Mouse (Mus musculus): ENCODE measurements at regions not wholly inside any gene's neighbourhood (a gene's known extent, or its start where the extent isn't known, plus 50 kb on each side); places are given as distances from the start of the nearest gene placed in this dataset.

DNA sequence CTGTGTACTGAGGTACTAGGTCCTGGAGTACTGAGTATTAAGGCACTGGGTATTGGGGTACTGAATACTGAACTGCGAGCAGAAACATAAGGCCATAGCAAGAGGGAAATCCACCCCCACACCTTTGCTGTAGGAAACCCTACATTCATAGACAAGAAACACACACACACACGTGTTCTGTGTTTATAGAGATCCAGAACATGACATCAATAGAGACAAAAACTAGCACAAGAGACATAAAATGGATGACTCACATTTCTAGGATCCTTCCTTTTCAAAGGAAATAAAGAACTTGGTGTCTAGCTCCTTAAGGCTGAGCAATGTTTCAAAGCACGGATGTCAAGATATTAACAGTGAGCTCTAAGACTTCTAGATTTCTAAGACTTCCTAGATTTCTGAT, 49.9 kb upstream of the Nepro start:
- ChIA-PET POLR2A (no interaction called here), CTCF (interaction anchor here (1.9 kb wide), 1 partner anchor 10 kb away, joined by 4 read pairs; no protein-coding TSS in a partner anchor)
- in situ Hi-C loops (cut with MboI; ENCODE audit: low pct_unique_long_range_greater_than_20kb): no loop called here
- no peak for TF ChIP-seq CTCF (IDR thresholded peaks at IDR 0.05)
- ATAC-seq (no peak), DNase-seq (ENCODE audit: low read depth, low spot score) (no peak)
- H3K27me3 ChIP-seq: no peaks in the 10 kb centered on the region

DNA sequence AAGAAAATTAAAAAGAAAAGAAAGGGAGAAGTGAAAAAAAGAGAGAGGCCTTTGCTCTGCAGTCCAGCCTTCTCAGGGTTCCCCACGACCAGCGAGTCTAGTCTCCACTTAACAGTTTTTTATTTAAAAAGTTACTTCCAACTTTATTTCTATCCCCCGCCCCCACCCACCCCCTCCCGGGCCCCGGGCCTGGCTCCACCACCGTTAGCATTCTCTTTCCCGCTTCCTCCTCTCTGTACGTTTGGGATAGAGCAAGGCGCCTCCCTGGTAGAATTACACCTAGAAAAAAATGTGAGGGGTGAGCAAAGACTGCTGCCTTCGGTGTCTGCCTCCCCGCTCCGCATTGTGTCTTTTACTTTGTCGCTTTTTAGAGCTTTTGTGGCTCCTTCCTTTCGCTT, 51.7 kb upstream of the Nepro start:
- POLR2A ChIA-PET: no interaction called here
- H3K27me3 ChIP-seq: no peaks in the 10 kb centered on the region
- CTCF ChIA-PET: no interaction called here
- in situ Hi-C loops (cut with MboI; ENCODE audit: low pct_unique_long_range_greater_than_20kb): no loop called here
- ATAC-seq: no peak
- no peak for TF ChIP-seq CTCF (IDR thresholded peaks at IDR 0.05)
- no peak for DNase-seq (ENCODE audit: low read depth, low spot score)

DNA sequence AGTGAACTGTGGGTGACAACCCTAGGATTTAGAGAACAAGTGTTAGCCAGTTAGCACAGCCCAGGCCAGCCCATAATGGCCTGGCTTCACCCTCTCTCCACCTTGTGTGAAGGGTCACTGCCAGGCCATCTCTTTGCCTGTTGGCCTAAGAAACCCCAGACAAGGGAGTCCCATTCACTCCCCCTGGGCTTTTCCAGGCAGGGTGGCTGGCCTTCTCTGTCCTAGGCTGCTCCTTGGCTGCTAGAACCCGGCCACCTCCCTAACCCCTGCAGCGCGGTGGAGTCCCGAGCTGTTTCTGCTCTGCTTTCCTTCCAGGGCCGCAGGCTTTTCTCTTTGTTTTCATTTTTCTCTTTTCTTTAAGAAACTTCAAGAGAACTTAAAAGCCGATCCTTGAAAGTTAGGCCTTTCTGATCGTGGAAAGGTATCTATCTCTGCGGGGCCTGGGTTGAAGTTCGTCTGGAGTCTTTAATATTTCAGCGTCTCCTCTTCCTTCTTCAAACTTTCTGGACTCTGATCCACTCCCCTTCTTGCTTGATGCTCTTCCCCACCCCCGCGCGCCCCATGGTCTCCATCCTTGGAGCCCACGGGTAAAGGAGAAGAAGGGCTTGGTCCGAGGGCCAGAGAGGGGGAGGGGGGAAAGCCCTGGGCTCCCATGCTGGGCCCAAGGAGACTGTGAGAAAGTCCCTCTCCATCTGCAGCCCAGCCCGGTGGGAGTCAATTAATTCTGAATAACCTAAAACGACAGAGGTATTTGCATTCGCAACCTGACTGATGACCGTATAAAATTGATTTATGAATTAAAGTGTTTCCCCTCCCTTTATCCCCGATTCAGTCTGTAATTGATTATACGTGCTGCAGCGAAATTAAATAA, 52.3 kb upstream of the Nepro start:
- in situ Hi-C loops (cut with MboI; ENCODE audit: low pct_unique_long_range_greater_than_20kb): no loop called here
- no peaks in the 10 kb centered on the region for H3K27me3 ChIP-seq
- CTCF ChIA-PET: no interaction called here
- no peak for TF ChIP-seq CTCF (IDR thresholded peaks at IDR 0.05)
- DNase-seq (ENCODE audit: low read depth, low spot score): no peak
- ATAC-seq: no peak
- POLR2A ChIA-PET: no interaction called here

DNA sequence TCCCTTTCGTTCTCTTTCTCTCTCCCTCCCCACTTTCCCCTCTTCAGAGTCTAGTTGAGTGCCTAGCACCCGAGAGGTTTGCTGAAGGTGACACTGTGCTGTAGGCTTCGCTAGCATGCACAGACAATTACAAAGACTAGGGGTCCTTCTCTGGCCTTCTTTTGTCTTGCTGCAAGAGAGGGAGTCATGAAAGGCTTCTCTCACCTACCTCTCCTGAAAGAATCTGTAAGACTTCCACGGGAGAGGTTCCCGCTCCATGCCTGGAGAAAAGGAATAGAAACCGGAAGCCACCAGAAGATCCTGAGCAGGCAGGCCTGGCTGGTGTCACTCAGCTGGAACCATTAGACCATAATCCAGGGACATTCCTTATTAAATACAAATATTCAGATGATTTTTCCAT, 56.0 kb upstream of the Nepro start:
- no peak for ATAC-seq
- in situ Hi-C loops (cut with MboI; ENCODE audit: low pct_unique_long_range_greater_than_20kb): no loop called here

GRCm38 (mm10) chr16:44667118-44667517, 57.0 kb upstream of the Nepro start:
- no peak for TF ChIP-seq CTCF (IDR thresholded peaks at IDR 0.05)
- DNase-seq (ENCODE audit: low read depth, low spot score): no peak
- in situ Hi-C loops (cut with MboI; ENCODE audit: low pct_unique_long_range_greater_than_20kb): no loop called here
- no peak for ATAC-seq
- ChIA-PET POLR2A (no interaction called here), CTCF (no interaction called here)
- peaks cover 3% of the 10 kb centered on the region for H3K27me3 ChIP-seq

More for the DNA sequence above, 56.0 kb upstream of the Nepro start:
- ChIA-PET CTCF (no interaction called here), POLR2A (no interaction called here)
- no peak for DNase-seq (ENCODE audit: low read depth, low spot score)
- no peak for TF ChIP-seq CTCF (IDR thresholded peaks at IDR 0.05)
- peaks cover 3% of the 10 kb centered on the region for H3K27me3 ChIP-seq

- no peak for ATAC-seq
- ChIA-PET CTCF (no interaction called here), POLR2A (no interaction called here)
- no peak for DNase-seq (ENCODE audit: low read depth, low spot score)
- in situ Hi-C loops (cut with MboI; ENCODE audit: low pct_unique_long_range_greater_than_20kb): no loop called here
- TF ChIP-seq CTCF (IDR thresholded peaks at IDR 0.05): no peak
- peaks cover 3% of the 10 kb centered on the region for H3K27me3 ChIP-seq
Measured at GRCm38 (mm10) chr16:44666431-44666997, 57.6 kb upstream of the Nepro start.

DNA sequence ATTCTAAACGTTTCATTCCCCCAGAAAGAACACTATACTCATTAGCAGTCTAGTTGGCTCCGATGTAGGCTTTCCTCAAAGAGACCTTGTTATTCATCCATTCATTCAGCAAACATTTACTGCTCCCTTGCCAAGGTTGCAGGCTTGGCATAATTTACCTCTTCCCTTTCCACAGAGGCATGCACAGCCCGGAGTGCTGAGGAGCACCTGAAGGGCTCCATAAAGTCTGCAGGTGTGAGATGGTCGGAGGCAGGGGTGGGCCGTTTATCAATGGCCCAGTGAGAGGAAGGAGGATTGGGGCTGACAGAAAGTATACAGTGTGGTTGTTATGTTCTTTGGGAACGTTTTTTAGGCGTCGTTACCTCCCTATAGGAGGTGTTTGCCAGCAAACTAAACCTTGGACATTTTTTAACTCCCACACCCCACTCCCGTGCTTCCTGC, 58.6 kb upstream of the Nepro start:
- TF ChIP-seq CTCF (IDR thresholded peaks at IDR 0.05): no peak
- in situ Hi-C loops (cut with MboI; ENCODE audit: low pct_unique_long_range_greater_than_20kb): no loop called here
- H3K27me3 ChIP-seq: peaks cover 3% of the 10 kb centered on the region
- CTCF ChIA-PET: no interaction called here
- no peak for ATAC-seq
- POLR2A ChIA-PET: no interaction called here
- no peak for DNase-seq (ENCODE audit: low read depth, low spot score)

- CTCF ChIA-PET: no interaction called here
- TF ChIP-seq CTCF (IDR thresholded peaks at IDR 0.05): no peak
- ATAC-seq: no peak
Measured at GRCm38 (mm10) chr16:44662966-44663600, 61.0 kb upstream of the Nepro start.

GRCm38 (mm10) chr16:44660996-44661876, 62.9 kb upstream of the Nepro start:
- DNase-seq (ENCODE audit: low read depth, low spot score): no peak
- no peak for ATAC-seq
- in situ Hi-C loops (cut with MboI; ENCODE audit: low pct_unique_long_range_greater_than_20kb): no loop called here
- ChIA-PET POLR2A (no interaction called here), CTCF (no interaction called here)
- peaks cover 3% of the 10 kb centered on the region for H3K27me3 ChIP-seq
- TF ChIP-seq CTCF (IDR thresholded peaks at IDR 0.05): no peak

More at GRCm38 (mm10) chr16:44662966-44663600, 61.0 kb upstream of the Nepro start:
- in situ Hi-C loops (cut with MboI; ENCODE audit: low pct_unique_long_range_greater_than_20kb): no loop called here
- H3K27me3 ChIP-seq: peaks cover 3% of the 10 kb centered on the region
- no peak for DNase-seq (ENCODE audit: low read depth, low spot score)
- POLR2A ChIA-PET: no interaction called here

DNA sequence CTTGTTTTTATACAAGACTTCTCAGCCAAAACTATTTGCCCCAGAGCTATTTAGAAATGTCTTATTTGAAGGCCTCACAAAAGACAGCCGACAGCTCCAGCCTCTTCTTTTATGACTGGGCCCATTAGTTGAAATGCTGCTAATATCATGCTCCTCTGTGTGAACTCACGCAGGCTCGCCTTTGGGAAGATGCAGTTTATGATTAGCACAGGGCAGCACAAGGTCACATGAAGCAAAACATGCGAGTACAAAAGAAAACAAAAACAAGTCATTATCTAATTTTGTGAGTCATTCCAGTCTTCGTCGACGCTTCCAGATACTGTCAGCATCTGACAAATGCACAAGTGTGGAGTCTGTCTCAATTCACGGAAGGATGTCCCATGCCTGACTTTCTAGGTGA, 65.8 kb upstream of the Nepro start:
- TF ChIP-seq CTCF (IDR thresholded peaks at IDR 0.05): no peak
- DNase-seq (ENCODE audit: low read depth, low spot score): no peak
- in situ Hi-C loops (cut with MboI; ENCODE audit: low pct_unique_long_range_greater_than_20kb): no loop called here

More for the DNA sequence above, 65.8 kb upstream of the Nepro start:
- ChIA-PET POLR2A (no interaction called here), CTCF (no interaction called here)
- no peak for ATAC-seq
- no peaks in the 10 kb centered on the region for H3K27me3 ChIP-seq
